ENCODE assay signal across 17 mouse cellular contexts in the genomic region with DNA sequence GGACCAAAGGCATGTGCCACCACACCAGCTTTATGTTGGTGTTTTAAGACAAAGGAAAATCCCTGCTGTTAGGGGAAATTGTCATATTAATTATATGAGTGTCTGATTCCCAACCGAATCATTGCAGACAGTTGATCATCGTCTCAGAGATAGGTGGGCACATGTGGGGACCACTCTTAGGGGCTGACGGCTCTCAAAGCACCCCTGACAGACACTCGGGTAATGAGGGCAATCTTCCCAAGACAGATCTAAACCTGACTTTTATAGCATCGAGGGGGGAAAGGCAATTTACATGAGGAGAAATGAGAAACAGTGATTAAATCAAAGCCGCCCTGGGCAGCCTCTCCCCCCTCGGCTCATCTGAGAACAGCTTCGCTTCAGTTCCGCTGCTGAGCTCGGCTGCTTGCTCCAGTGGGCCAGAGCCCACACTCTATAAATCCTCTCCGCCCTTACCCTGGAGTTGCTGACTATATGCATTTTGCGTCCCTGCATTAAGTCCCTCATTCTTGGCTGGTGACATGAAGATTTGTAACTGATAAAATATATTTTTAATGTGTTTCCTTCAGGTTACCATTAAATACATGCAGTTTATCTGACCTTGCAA. TPM values are rescaled to one million over a fixed set of nuclear protein-coding genes. Genes with fewer than 3 reads are reported as not detected.
DNase-seq lines count a peak whose midpoint lies in the region; ATAC-seq and TF ChIP-seq lines count a peak whose summit lies in the region.
"Had no signal": no experiment of that assay in that cellular context is flagged by ENCODE, and none has a peak within 500 bp of the region (broad histone marks: within the 10 kb centered on the region; RNA-seq: fewer than 3 reads in every experiment).

No protein-coding gene starts in this region.

- no peak overlapping the region for H3K9ac ChIP-seq in hindbrain, embryonic 14.5 days
- H3K9ac ChIP-seq in limb, embryonic 14.5 days (ENCODE audit: low read depth, low read length, severe bottlenecking) = no peak overlapping the region
- no peak overlapping the region for H3K9ac ChIP-seq in neural tube, embryonic 14.5 days (replicated peaks; ENCODE audit: low read depth, low read length)
- H3K9ac ChIP-seq: embryonic facial prominence, embryonic 15.5 days; liver, embryonic 12.5 days had no signal

- no peaks in the 10 kb centered on the region for H3K27me3 ChIP-seq in hindbrain, embryonic 14.5 days (ENCODE audit: control insufficient read depth, insufficient read depth, low read length)
- no peaks in the 10 kb centered on the region for H3K27me3 ChIP-seq in limb, embryonic 14.5 days (ENCODE audit: control insufficient read depth, insufficient read depth, low read length)
- no peaks in the 10 kb centered on the region for H3K27me3 ChIP-seq in neural tube, embryonic 14.5 days (ENCODE audit: control insufficient read depth, insufficient read depth, low read length)
- H3K27me3 ChIP-seq: embryonic facial prominence, embryonic 15.5 days had no signal

- H3K4me3 ChIP-seq in hindbrain, embryonic 14.5 days (replicated peaks; ENCODE audit: low read length) = no peak overlapping the region
- H3K4me3 ChIP-seq in limb, embryonic 14.5 days (replicated peaks; ENCODE audit: low read length) = no peak overlapping the region
- no peak overlapping the region for H3K4me3 ChIP-seq in neural tube, embryonic 14.5 days (ENCODE audit: low read depth, low read length)
- H3K4me3 ChIP-seq: embryonic facial prominence, embryonic 15.5 days; gastrocnemius, adult 2 months; liver, embryonic 12.5 days had no signal

- peak; percentile 42 for DNase-seq in kidney, postnatal 10 days
- DNase-seq in kidney, postnatal 36 days = no peak
- no peak for DNase-seq in hindbrain, embryonic 14.5 days (ENCODE audit: low spot score)
- DNase-seq in limb, embryonic 14.5 days (ENCODE audit: low spot score) = peak; percentile 44
- DNase-seq in gastrocnemius, adult 8-10 months (ENCODE audit: low spot score in 2 of 2) = no peak
- no peak for DNase-seq in cerebellum, adult 11 months
- DNase-seq: gastrocnemius, adult 2 months; heart, postnatal 14 days; kidney, adult 9 months; lung, postnatal 10 days; right cerebral cortex, postnatal 14 days had no signal

- H3K27ac ChIP-seq in hindbrain, embryonic 14.5 days = peak overlapping the region; percentile 6; the same call in 1 of the 2 replicates
- no peak overlapping the region for H3K27ac ChIP-seq in limb, embryonic 14.5 days (replicated peaks; ENCODE audit: low read depth, low read length)
- peak overlapping the region; percentile 77 for H3K27ac ChIP-seq in neural tube, embryonic 14.5 days (ENCODE audit: low read depth, low read length)
- H3K27ac ChIP-seq: embryonic facial prominence, embryonic 15.5 days; gastrocnemius, adult 2 months; liver, embryonic 12.5 days had no signal

- H3K4me2 ChIP-seq in hindbrain, embryonic 14.5 days (replicated peaks) = no peak overlapping the region
- H3K4me2 ChIP-seq in limb, embryonic 14.5 days (replicated peaks; ENCODE audit: low read depth, low read length, severe bottlenecking) = no peak overlapping the region
- no peak overlapping the region for H3K4me2 ChIP-seq in neural tube, embryonic 14.5 days (ENCODE audit: low read depth, low read length)
- H3K4me2 ChIP-seq: embryonic facial prominence, embryonic 15.5 days; liver, embryonic 12.5 days had no signal

- 35% methylated on average over 12 of the region's 12 CpGs for WGBS in hindbrain, embryonic 14.5 days
- WGBS in limb, embryonic 14.5 days = 10% methylated on average over 12 of the region's 12 CpGs
- 16% methylated on average over 12 of the region's 12 CpGs for WGBS in neural tube, embryonic 14.5 days

- no peak for TF ChIP-seq POLR2A in limb, embryonic 14.5 days (IDR thresholded peaks at IDR 0.05; ENCODE audit: borderline replicate concordance, extremely low read depth, insufficient read depth, insufficient read length)

- no peaks in the 10 kb centered on the region for H3K9me3 ChIP-seq in hindbrain, embryonic 14.5 days (ENCODE audit: control insufficient read depth, low read length)
- H3K9me3 ChIP-seq in limb, embryonic 14.5 days (ENCODE audit: control insufficient read depth, low read length) = no peaks in the 10 kb centered on the region
- no peaks in the 10 kb centered on the region for H3K9me3 ChIP-seq in neural tube, embryonic 14.5 days (ENCODE audit: control insufficient read depth, low read length)
- H3K9me3 ChIP-seq: embryonic facial prominence, embryonic 15.5 days had no signal

- ATAC-seq in hindbrain, embryonic 14.5 days (ENCODE audit: low FRiP score) = peak; percentile 65; the same call in 1 of the 2 replicates
- ATAC-seq in limb, embryonic 14.5 days (ENCODE audit: low FRiP score, low read depth) = peak; percentile 45; the same call in 1 of the 2 replicates
- ATAC-seq in neural tube, embryonic 14.5 days (ENCODE audit: low read depth) = peak; percentile 86
- ATAC-seq: activated CD4-positive, CD25-positive, alpha-beta regulatory T cell, adult 4 months; CD4-positive, CD25-positive, alpha-beta regulatory T cell, adult 4 months; forebrain, embryonic 14.5 days; liver, embryonic 12.5 days had no signal

- no peaks in the 10 kb centered on the region for H3K36me3 ChIP-seq in hindbrain, embryonic 14.5 days (replicated peaks; ENCODE audit: control insufficient read depth, insufficient read depth)
- H3K36me3 ChIP-seq in limb, embryonic 14.5 days (ENCODE audit: control insufficient read depth, insufficient read depth, low read length) = no peaks in the 10 kb centered on the region
- no peaks in the 10 kb centered on the region for H3K36me3 ChIP-seq in neural tube, embryonic 14.5 days (ENCODE audit: control insufficient read depth, insufficient read depth, low read length)
- H3K36me3 ChIP-seq: embryonic facial prominence, embryonic 15.5 days; liver, embryonic 12.5 days had no signal

- H3K4me1 ChIP-seq in hindbrain, embryonic 14.5 days (replicated peaks; ENCODE audit: control insufficient read depth, insufficient read depth, low read length) = peaks cover 10% of the 10 kb centered on the region; the same call in 1 of the 2 replicates
- H3K4me1 ChIP-seq in limb, embryonic 14.5 days (ENCODE audit: control insufficient read depth, insufficient read depth, low read length) = peaks cover 27% of the 10 kb centered on the region
- 0 out of 2 replicates have a peak, but pooled peaks cover 6% of the 10 kb centered on the region for H3K4me1 ChIP-seq in neural tube, embryonic 14.5 days (ENCODE audit: control insufficient read depth, insufficient read depth, low read length)
- H3K4me1 ChIP-seq: liver, embryonic 12.5 days had no signal

RNA-seq across cellular contexts. Expression of gene Tcp11, which starts 20.9 kb away (rescaled TPM):
- polyA plus RNA-seq in hindbrain, embryonic 14.5 days (2014; fragmentation: Nextera tagmentation; extraction: Ambion mirVana) = 0.94 and 1.6 TPM in 2 replicates
- 2.8 and 3.6 TPM in 2 replicates for polyA plus RNA-seq in limb, embryonic 14.5 days (2012; rRNA removed)
- polyA plus RNA-seq in limb, embryonic 14.5 days (2014; fragmentation: Nextera tagmentation; extraction: Ambion mirVana) = 0.70 and 1.0 TPM in 2 replicates
- polyA plus RNA-seq in neural tube, embryonic 14.5 days (2014; fragmentation: Nextera tagmentation; extraction: Ambion mirVana) = 0.79 and 1.7 TPM in 2 replicates
- total RNA-seq in gastrocnemius, adult 8-10 months (2022) = not detected
- total RNA-seq: gastrocnemius, adult 2 months; heart, postnatal 14 days had no signal

RNA-seq across cellular contexts. Expression of gene Scube3, which starts 40.6 kb away (rescaled TPM):
- 4.7 and 6.6 TPM in 2 replicates for polyA plus RNA-seq in hindbrain, embryonic 14.5 days (2014; fragmentation: Nextera tagmentation; extraction: Ambion mirVana)
- polyA plus RNA-seq in limb, embryonic 14.5 days (2012; rRNA removed) = 31.6 and 38.9 TPM in 2 replicates
- 10.5 and 11.3 TPM in 2 replicates for polyA plus RNA-seq in limb, embryonic 14.5 days (2014; fragmentation: Nextera tagmentation; extraction: Ambion mirVana)
- polyA plus RNA-seq in neural tube, embryonic 14.5 days (2014; fragmentation: Nextera tagmentation; extraction: Ambion mirVana) = 4.7 and 6.3 TPM in 2 replicates
- under 1 TPM; 0.05 to 0.46 (median 0.30) TPM for total RNA-seq in gastrocnemius, adult 8-10 months (2022)
- polyA plus RNA-seq: activated CD4-positive, CD25-positive, alpha-beta regulatory T cell, adult 4 months; CD4-positive, CD25-positive, alpha-beta regulatory T cell, adult 4 months had no signal

Comparison
In these comparisons a context has a peak if more than half of its experiments do, and no peak if none do; other contexts are left out.
1. DNase-seq: peak in kidney, postnatal 10 days (single experiment) and limb, embryonic 14.5 days (single experiment); none in kidney, postnatal 36 days (0 of 2), hindbrain, embryonic 14.5 days (single experiment), gastrocnemius, adult 8-10 months (0 of 2) and cerebellum, adult 11 months (single experiment).
2. Peak in every context shown above with its lines, with median percentiles within 50 percentile points of each other: ATAC-seq.